Mouse (Mus musculus) granulocyte monocyte progenitor cell, adult 5-6 weeks (primary cell): ENCODE measurements around the gene Pomgnt2. TPM values are rescaled to one million over a fixed set of nuclear protein-coding genes. Genes with fewer than 3 reads are reported as not detected.
A peak's percentile ranks its signal among the peaks of the same experiment; 100 is the strongest.

Experiments used
- ATAC-seq: replicated peaks from 2 replicates; pipeline ENCODE4 v1.8.0; 2016; ENCODE audit warnings: mild to moderate bottlenecking, moderate TSS enrichment, inconsistent platforms; ENCODE audit not compliant: poor library complexity, severe bottlenecking
- total RNA-seq, 2 experiments: library from RNA; stranded (forward) in 1 of 2; stranded (reverse) in 1 of 2; fragments of 200-712, 200-1000 nt in 1 of 2; fragments of >200 nt in 1 of 2; fragmentation: Nextera tagmentation in 1 of 2; gene quantifications; 2 replicates each; pipeline ENCODE4 v1.2.3; 2014 to 2017

The Pomgnt2 gene
- total RNA-seq, 2 experiments from 2014 or later: 6.3 to 7.0 TPM

DNA sequence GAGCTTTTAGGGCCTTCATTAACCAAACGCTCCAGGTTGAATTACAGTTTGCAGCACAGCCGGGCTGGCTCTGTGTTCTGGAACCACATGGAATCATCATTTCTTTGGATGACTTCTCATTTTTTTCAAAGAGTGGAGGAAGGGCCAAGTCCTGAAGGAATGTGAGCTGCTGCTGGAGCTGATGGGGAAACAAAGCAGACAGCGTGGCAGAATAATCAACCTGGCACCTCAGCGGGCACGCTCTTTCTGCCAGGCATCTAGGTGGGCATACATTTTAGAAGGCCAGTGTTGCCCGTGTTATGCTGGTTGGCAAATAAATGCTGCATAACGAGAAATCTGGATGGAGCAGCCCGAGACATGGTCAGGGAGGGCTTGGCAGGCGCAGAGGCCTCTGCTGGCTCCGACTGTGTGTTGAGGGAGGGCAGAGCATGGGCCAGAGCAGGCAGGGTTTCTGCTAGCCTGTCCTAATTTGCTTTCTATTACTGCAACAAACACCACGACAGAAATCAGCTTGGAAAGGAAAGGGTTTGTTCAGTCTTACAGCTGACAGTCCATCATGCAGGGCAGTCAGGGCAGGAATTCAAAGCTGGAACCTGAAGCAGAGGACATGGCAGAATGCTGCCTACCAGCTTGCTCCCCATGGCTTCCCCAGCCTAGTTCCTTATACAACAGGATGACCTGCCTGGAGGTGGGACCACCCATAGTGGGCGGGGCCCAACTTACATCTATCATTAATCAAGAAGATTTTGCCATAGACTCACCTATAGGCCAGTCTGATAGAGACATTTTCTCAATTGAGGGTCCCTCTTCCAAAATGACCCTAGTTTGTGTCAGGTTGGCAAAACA, 22.5 kb downstream of the Pomgnt2 start:
- ATAC-seq: no peak

- ATAC-seq: no peak
Observed at GRCm38 (mm10) chr9:121973207-121973606, 23.7 kb downstream of the Pomgnt2 start.

DNA sequence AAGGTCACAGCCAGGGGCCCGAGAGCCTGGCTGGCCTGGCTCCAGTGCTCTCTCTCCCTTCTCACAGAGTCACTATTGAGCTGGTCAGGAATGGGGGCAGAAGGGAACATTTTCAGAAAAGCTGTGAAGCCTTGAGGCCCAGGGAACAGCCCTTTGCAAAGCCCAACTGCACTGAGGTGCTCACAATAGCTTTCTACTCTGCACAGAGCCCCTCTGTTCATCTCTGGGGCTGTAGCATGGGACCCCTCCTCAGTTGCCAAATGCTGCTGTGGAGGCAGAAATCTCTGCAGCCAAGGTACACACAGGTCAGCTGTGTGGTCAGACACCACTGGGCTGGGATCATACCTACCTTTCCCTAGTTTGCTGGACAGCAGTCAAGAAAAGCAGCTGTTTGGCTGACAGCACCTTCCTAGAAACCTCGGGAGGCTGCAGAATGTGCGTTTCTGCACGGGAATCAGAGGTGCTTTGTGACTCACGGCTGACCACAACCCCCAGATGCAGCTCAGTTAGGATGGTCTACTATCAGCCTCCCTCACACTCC, 27.0 kb downstream of the Pomgnt2 start:
- no peak for ATAC-seq

- ATAC-seq: no peak
Observed at GRCm38 (mm10) chr9:121968258-121968657, 28.7 kb downstream of the Pomgnt2 start.

DNA sequence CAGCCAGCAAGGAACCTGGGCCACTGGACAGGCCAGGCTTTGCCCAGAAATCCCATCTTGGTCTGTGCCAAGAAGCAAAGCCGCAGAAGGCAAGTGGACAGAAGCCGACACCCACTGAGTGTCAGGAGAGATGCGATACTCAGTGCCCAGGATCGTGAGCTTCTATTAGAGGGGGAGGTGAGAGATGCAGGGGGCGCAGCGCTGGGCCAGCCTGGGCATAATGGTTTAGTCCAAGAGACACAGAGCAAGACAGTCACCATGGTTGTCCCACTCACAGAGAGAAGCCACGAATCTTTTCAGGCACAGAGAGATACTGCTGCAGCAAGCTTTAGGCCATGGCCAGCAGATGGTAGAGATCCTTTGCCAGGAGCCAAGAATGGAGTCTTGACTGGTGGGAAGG, 32.0 kb downstream of the Pomgnt2 start:
- ATAC-seq: no peak

DNA sequence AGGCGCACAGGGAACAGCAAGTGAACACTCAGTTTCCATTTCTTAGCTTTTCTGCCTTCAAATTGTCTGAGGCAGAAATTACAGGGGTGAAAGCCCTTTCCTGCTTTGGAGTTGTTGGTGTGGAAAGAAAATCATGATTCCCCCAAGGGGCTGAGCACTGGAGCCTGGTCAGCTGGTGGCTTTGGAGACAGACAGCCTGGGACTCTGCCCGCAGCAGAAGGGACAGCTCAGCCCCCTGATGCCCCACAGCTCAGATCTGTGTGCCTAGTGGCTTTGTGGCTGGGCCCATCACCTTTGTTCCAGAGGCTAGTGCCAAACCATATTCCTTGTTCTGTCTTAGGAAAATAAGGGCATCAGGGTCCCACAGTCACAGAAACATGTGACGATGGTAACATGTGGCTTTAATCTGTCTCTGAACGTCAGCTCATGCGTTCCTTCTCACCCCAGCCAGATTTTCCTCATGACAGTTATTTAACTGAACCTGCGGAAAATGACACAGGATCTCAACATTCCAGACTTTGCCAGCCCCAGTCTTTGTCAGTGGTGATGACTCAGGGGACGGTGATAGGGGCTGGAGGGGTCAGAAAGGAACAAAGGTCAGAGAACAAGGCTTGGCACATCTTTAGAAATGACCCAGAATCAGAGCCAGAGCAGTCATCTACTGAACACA, 36.8 kb downstream of the Pomgnt2 start:
- ATAC-seq: no peak

- ATAC-seq: no peak
Observed at GRCm38 (mm10) chr9:121952596-121952995, 44.3 kb downstream of the Pomgnt2 start.

DNA sequence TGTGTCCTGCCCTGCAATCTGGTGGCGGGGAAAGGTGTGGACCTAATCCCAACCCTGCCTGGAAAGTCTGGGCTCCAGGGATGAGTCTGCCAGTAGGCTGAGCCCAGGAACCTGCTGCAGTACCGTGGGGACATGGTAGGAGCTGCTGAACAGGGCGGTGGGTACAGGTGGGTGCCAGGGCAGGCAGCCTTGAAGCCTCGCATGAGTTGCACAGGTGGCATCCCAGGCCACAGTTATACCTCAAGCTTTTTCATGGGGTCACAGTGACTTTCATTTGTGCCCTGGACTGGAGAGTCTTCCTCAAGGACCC, 45.8 kb downstream of the Pomgnt2 start:
- no peak for ATAC-seq

DNA sequence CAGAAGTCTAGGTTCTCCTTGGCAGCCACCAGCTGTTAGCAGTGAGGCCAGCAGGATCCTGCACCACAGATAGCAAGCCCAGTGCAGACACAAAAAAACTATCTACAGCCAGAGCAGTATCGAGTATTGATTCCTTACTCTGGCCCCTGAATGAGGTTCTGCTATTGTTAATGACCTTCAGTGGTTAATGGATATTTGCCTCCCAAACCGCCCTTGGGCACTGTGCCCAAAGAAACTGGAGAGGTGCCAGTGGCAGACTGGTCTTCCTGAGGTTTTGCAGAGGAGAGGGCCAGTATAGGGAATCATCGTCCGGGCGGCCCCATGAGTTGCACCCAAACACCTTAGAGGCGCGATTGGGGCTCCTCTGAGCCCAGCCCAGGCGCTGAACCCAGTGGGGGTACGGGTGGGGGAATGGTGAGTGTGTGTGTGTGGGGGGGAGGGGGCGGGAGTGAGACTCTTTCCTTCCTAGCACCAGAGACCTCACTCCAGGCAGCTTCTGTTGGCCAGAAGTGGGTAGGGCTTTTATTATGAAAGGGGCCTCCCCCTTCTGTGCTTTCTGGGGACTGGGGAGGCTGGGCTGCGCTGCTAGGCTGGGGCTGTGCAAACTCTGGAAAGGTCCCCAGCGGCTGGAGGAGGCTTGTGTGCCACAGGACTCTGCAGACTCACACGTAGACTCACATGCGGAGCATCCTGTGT, 46.3 kb downstream of the Pomgnt2 start, which contains the start of gene Fam198a:
Gene Fam198a, plus strand, starts transcription at position 571 of the 696 bp plus-strand sequence.
- peak; percentile 22; the same call in 1 of the 2 replicates for ATAC-seq

DNA sequence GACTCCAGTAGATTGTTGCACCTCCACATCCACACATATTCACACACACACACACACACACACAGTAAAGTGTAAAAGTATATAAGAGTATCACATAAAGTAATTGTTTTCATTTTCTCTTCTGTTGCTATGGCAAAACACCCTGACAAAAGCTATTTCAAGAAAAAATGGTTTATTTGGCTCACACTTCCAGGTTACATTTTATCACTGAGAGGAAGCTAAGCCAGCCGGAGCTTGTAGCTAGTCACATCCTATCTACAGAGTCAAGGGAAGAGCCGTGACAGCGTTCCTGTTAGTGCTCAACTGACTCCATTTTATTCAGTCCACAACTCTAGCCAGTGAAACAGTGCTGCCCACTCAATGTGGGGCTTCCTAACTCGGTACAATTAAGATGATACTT, 48.5 kb downstream of the Pomgnt2 start:
- ATAC-seq: no peak

- ATAC-seq: no peak
Observed at GRCm38 (mm10) chr9:121947784-121948183, 49.1 kb downstream of the Pomgnt2 start.

- peak; percentile 44 for ATAC-seq
Observed at GRCm38 (mm10) chr9:121943628-121944027, 53.3 kb downstream of the Pomgnt2 start.

- no peak for ATAC-seq
Observed at GRCm38 (mm10) chr9:121943005-121943404, 53.9 kb downstream of the Pomgnt2 start.

DNA sequence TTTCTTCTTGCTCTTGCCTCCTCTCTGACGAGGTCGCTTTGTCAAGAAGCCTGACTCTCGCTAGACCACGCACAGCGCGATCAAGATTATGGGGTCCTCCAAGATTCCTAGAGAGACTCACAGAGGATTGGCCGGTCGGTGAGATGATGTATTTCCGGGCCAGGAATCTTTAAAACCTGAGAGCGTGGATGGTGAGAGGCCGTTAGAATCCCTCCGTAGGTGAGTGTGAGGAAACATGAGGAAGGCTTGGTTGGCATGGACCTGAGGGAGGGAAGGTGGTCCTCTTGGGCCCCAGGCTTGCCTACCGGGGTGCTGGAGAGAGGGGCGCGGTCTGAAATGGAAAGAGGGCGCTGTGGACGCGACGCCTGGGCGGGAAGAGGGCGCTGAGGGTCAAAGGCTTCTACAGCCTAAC, 59.0 kb downstream of the Pomgnt2 start:
- ATAC-seq: peak; percentile 56

- ATAC-seq: peak; percentile 14; the same call in 1 of the 2 replicates
Observed at GRCm38 (mm10) chr9:121937451-121937864, 59.5 kb downstream of the Pomgnt2 start.

DNA sequence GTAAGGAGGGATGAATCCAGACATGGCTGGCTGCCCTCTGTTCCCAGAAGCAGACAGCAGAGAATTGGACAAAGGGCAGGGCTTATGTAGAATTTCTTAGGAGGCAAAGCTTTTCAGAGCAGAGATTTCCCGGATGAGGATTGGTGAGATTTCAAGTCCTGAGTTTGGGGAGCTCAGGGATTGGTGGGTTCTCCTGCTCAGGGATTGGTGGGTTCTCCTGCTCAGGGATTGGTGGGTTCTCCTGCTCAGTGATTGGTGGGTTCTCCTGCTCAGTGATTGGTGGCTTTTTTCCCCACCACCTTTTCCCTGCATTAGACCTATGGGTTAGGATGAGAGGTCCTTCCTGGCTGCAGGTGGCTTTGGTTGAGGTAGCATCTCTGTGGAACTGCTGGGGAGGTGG, 60.0 kb downstream of the Pomgnt2 start:
- no peak for ATAC-seq

DNA sequence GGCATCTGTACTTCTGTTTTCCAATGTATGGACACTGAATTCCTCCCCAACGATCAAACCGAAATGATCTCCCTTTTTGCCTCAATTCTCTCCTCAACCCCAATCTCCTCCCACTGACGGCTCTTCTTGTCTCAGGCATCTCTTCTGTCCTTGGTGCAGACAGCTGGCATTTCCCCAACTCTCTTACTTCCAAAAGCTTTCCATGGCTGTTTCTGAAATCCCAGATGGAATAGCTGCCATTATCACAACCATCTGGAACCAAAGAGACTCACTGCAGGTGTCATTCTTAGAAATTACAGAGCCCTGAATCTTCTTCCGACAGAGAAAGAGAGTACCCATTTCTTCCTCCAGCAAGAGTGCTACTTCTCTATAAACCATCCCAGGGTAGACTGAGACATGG, 62.1 kb downstream of the Pomgnt2 start:
- ATAC-seq: no peak
